Mouse (Mus musculus) erythroid progenitor cell, adult 5-6 weeks (primary cell): ENCODE data around the gene Grm8. TPM values are rescaled to one million over a fixed set of nuclear protein-coding genes. Genes with fewer than 3 reads are reported as not detected.
A peak's percentile ranks its signal among the peaks of the same experiment; 100 is the strongest.

Experiments used
- ATAC-seq: replicated peaks from 2 replicates; pipeline ENCODE4 v1.8.0; 2016; ENCODE audit warnings: moderate number of reproducible peaks, mild to moderate bottlenecking, moderate TSS enrichment, inconsistent platforms; ENCODE audit not compliant: poor library complexity, low FRiP score, severe bottlenecking
- total RNA-seq, 2 experiments: library from RNA; stranded (forward) in 1 of 2; stranded (reverse) in 1 of 2; fragments of 150-400 nt in 1 of 2; fragments of 186-747, 209-891 nt in 1 of 2; gene quantifications; 2 replicates each; pipeline versions ENCODE4 v1.2.3 to v1.2.4; 2015 to 2017; ENCODE audit warnings: low replicate concordance in 2 of 2

Gene Grm8
- total RNA-seq (2015; ENCODE audit: low replicate concordance): not detected in 2 replicates
- total RNA-seq (2017; ENCODE audit: low replicate concordance): not detected in 2 replicates

DNA sequence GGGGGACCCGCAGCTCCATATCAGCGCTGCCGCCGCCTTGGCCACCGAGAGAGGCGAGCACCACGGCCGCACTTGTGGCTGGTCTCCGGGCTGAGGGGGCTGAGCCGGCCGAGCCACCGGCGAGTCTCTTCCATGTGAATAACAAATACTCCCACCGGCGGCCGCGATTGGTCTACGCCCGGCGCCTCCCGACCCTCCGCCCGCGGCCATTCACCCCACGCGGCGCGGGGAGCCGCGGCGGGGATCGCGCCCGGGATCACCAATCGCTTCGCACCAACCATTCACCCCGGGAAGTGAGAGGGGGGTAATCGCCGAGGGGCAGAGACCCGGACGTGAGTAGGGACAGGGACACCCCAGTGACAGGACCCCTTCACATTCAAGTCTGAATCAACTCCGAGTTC lies at the start of gene Grm8:
TSS of gene Grm8 (minus strand) at position 178 of the 401 bp plus-strand sequence.
- ATAC-seq: no peak

DNA sequence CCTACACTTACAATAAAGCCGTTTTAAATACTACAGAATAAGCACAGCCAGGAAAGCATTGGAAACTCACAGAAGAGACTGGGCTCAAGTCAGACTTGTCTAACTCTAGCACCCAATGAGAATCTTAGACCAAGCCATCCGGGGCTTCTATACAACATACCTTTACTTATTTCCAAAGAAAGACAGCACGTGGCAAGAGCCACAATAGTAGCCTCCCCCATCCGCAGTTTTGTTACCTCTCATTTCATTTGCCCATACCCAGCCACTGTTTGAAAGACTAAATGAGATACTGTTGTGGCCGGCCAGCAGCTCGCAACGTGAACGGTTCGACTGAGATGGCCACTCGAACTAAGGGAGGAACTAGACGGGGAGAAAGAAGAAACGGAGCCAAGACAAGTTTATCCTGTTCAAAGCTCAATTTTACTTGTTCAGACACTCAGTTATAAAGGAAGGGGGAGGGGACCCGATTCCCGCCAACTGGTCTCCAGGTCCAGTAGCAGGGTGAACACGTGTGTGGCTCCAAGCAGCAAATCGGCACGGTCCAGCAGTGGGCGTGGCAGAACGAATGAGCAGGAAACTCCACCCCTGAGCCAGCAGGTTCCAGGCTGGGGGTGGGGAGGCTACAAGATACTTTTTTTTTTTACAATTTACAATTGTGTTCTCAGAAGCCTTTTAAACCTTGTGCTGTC lies 35.0 kb upstream of the Grm8 start:
- ATAC-seq: no peak

DNA sequence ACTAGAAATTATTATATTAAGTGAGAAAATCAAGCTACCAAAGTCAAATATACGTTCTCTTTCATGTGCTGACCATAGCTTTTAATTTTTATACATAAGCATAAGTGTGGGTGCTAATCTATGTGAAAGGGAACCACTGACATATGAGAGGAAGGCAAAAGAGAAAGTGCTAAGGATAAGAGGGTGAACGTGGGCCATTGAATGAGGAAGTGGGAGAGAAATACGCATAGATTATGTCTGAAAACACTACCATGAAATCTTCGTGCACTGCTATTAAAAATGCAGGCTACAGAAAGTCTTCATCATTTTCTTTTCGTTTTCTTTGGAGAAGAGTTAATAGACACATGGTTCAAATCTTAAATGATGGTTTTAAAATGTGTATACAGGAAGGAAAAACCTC lies 25.4 kb upstream of the Grm8 start:
- ATAC-seq: no peak

DNA sequence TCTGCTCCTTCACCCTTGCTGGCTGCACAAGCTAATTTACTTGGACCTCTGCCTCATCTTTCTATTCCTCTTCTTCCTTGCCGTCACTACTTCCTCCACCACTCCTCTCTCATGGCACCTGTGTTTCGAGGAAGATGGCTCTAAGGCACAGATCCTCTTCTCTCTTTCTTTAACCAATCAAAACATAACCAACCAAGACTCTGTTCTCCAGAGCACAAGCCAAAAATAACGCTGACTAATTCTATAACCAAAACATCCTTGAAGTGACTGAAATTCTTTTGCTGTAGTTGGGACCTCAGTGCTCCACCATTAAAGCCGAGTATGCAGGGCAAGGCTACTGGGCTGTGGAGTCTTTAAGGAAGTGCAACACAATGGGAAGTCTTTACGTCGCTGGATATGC lies 11.5 kb upstream of the Grm8 start:
- ATAC-seq: no peak

DNA sequence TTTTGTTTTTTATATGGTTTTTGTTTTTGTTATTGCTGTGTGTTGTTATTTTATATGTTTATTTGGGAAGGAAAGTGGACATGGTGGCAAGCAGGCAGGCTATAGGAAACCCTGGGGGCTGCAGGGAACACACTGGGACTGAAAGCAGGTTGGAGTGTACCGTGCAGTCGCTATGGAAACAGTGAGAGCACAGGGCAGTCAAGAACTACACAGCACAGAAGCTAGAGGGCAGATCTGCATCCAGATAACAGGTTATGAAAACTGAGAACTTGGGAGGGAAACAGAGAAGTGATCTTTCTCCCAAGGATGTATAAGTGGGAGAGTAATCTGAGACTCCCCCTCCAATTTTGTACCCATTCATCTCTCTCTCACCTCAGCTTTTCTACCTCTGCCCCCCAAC lies 7.4 kb upstream of the Grm8 start:
- ATAC-seq: no peak

DNA sequence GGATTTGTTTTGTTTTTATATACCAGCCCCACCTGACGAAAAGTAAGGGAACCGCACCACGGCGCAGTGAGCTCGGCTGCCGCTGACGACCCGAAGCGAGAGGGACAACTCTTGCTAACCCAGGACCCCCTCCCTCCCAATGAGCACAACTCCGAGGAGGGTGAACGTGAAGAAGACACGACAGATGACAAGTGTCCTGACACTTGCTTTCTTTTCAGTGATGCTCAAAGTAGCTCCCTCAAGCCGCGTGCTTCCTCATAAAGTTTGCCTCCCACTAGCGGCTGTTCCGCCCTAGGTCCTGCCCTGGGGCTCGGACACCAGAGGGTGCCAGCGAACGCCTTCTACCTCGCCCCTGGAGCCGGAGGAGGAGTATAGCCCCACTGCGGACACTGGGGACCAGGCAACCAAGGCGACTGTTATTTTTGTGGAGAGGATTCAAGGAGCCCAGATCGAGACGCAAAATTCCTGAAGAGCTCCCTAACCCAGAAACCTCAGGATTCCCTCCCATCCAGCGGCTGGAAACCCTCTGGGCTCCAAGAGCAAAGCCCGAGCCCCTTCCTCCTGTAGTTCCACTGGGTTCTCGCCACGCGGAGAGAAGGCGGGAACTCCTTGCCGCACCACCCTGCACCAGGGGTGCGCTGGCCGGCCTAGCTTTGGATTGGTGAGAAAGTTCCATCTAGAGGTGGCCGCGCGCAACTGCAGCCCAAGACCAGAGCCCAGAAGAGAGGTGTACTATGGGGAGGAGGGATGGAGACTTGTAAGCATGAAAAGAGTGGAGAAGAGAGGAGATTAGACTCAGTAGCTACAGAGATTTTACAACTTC lies 644 bp upstream of the Grm8 start:
- peak; percentile 87 for ATAC-seq

DNA sequence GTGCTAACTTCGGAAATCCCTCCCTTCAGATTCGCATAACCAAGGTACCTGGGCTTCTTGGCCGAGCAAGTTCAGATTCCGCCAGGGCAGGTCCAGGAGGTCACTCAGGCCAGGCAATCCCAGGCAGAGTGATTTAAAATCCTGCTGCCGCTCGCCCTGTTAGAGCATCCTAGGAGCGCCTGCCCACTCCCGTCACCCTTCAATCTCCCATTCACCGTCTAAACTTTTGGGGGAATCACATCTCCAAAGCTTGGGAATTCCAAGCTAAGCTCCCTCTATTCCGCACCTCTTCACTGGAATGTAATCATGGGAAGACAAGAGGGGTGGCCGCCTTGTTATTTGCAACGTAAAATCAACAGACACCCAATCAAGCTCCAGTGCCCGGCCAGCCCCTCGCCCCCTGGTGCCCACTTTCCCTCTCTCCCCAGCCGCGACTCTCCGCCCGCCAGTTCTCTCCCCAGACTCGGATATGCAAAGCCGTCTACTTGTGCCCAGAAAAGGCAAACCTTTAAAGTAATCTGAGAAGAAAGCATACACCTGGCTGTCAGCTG lies 652 bp downstream of the Grm8 start:
- no peak for ATAC-seq

DNA sequence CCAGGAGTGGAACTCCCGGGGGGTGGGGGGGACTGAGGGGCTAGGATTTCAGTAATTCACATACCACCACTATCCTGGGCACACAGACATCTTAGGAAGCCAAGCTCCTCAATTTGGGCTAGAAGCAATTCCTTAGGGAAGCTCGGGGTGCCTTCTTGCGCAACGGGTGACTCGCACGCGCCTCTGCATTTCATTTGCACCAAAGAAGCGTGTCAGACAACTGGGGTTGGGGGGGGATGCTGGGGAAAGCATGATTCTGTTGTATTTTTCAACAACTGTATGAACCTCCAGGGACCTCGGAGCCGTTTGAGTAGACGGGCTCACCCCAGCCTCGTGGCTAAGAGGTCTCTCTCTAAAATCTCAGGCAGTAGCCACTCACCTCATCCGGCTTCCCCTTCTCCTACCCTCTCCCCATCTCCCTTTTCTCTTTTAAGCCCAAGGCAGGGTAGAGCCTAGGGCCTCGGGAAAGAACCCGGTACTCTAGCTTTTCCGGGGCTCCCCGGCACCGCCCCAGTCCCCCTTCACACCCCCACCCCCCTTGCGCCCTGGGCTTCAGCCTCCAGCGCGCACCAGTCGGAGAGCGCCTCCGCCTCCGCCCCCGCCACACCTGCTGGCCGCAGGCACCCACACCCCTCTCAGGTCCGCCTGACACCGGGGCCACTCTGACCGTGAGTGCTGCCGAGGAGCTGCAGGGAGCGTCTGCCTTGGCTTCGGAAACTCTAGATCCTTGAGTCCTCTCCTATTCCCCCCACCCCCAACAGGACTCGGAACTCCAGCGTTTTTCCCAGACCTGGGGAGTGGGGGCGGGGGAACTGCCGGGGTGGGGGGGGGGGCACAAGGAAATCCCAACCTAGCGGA lies 1.5 kb downstream of the Grm8 start:
- ATAC-seq: no peak

DNA sequence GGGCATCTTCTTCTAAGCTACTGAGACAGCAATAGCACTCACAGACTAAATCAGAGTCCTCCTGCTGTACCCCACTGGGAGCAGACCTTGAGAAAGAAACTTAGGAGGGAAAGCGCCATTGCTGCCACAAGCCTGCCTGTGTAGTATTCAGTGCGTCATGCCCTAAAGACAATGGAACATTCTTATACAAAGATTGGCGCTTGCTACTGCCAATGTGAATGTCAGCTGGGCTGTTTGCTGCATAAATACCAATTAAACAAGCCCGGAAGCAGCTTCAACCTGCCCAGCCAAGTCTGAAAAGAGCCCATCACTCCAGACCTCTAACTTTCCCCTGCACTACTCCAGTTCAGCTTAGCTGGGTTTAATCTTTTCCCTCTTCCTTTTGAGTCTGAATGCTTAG lies 2.9 kb downstream of the Grm8 start:
- no peak for ATAC-seq

DNA sequence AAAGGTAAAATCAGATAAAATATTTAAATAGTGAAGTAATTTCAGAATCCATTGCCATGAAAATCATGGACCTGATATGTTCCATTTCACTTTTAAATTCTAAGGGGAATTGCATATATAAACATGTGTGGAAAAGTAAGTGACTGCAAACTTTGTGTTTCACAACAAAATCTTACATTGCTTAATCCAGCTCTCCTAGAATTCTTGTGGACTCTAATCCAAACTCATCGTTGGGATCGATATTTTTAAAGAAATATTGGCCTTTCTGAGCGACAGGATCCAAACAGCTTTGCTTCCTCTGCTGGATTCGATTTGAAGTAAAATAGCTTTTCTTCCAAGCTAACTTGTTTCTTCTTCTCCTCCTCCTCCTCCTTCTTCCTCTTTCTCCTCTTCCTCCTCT lies 6.1 kb downstream of the Grm8 start:
- ATAC-seq: no peak

DNA sequence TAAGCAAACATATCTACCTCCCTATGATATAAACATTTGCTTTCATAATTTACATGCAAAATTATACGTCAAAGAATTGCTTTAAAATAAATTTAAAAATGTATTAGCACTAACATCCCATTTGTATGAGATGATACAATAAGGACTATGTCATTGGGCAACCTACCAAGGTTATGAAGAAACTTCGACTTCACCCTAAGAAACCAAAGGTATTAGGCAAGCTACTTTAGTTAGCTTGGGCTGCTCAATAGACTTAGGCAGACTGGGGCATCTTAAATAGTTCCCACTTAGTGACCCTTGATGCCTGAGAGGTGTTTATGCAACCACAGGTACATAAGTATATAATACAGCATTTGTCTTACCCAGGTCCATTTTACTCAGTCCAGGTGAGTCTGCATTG lies 19.5 kb downstream of the Grm8 start:
- ATAC-seq: no peak

DNA sequence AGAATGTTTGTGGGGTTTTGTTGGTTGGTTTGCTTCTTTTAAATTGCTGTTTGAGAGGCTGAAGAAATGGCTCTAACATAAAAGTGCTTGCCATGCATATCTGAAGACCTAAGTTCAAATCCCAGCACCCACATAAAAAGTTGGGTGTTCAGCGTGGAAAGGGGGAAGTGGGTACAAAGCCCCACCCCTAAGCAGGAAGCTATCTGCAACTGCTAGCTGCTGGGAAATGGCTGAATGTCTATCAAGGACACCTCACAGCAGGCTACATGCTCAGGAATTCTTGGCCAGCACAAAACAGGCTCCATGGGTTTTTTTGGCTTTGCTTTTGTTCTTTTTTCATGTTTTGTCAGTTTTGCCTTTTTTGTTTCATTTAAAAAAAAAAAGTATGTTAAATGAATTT lies 20.1 kb downstream of the Grm8 start:
- no peak for ATAC-seq

DNA sequence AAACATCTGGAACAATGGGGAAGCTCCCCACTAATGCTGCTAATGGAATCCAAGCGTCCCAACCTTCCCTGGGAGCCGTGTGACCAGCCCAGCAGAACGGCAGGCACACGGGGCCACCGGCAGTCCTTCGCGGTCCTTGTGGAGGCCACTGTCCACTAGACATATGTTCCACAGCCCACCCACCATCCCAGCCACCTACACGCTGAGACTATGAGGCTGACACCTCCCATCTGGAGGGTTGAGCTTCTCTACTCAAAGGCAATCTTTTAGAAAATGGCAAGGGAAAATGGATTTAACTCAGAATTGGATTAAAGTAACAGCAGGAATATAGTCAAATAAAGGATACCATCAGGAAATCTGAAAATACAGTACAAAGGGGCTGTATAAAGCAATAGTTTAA lies 23.4 kb downstream of the Grm8 start:
- ATAC-seq: no peak

DNA sequence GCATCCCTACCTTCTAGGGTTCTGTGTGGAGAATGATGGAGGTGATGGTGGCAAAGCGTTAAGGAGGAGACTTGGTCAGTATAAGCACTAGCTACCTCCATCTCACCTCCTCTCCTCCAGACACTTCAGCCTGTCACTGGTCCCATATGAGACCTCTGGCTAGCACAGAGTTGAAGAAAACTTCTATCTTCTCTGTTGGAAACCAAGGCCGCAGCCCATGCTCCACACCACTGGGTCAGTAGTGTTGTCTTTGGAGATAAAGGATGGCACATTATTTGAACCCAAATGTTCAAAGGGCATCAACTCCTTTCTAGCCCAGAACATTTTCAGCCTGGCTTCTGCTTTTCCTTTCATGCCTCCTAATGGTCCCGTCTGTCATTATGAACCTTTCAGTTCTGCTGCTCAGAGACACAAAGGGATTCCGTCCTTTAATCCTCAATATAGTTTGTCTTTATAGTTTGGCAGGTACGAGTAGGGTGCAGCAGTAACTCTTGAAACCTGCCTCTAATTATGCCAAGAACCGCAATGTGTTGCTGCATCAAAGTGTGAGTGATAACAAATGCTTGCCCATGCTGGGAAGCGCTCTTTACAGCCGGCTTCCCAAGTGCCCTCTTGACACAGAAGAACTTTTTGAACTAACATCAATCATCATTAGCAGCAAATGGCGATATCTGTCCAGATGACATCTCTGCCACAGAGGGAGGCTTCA lies 32.2 kb downstream of the Grm8 start:
- ATAC-seq: no peak

DNA sequence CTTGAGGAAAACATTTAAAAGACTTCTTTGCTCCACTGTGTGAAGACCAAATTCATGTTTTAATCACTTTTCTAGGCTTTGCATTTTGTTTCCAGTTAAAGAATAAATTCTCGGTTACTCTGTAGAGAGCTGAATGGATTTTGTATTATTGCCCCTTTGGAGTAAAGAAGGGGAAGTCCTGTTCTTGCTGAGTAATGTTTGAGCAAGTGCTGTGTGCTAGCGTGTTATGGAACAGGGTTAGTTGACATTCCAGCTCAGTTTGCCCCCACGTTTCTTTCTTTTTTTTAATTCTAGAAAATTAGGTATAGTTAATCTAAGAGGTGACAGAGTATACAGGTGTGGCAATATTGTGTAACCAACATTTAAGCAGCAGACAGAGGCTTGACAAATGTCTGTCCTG lies 35.0 kb downstream of the Grm8 start:
- ATAC-seq: no peak

DNA sequence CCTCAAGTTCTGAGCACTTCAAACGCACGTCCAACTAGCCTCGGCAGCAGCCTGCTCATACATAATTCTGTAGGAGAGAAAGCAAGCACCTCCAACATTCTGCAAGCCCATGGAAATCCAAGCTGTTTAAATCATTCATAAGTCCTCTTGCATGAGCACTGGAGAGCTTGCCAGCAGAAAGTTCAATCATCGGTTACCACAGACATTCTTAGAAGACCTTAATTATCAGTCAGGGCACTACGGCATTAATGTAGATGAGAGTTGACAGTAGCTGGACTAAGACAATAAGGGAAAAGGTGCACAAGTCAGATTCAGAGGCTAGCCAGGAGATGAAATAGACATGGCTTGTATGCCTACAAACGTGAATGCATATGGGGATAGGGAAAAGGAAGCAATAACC lies 42.5 kb downstream of the Grm8 start:
- no peak for ATAC-seq

DNA sequence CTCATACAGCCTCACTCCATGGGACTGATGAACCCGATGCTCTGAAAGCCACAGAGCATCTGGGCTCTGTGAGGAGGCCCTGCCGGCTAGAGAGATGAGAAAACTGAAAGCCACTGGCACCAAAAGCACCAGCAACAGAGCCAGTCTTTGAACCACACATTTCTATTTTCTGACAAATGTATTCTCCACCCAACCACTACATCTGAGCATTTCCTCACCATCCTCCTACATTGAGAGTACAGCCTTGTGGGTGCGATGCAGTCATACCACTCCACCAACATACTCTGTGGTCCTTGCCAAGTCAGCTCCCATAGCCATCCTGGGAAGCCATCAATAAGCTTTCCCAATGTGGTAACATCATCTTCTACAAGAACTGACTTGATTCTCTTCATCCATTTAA lies 43.1 kb downstream of the Grm8 start:
- ATAC-seq: no peak

DNA sequence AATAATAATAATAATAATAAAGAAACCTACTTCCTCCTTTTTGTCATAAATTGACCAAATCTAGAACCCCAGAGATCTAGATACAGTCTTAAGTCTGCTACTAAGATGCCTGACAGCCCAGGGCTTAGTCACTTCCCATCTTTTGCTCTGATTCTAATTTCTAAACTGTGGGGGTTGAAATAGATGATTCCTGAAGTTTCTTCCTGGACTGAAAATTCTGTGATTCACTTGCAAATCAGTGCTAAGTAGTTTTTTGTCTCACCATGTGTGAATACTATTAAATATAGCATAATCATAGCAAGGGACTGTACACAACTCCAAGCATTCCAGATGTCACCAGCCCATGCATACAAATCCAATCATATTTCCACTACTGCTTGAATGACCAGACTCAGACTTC lies 44.0 kb downstream of the Grm8 start:
- ATAC-seq: no peak

DNA sequence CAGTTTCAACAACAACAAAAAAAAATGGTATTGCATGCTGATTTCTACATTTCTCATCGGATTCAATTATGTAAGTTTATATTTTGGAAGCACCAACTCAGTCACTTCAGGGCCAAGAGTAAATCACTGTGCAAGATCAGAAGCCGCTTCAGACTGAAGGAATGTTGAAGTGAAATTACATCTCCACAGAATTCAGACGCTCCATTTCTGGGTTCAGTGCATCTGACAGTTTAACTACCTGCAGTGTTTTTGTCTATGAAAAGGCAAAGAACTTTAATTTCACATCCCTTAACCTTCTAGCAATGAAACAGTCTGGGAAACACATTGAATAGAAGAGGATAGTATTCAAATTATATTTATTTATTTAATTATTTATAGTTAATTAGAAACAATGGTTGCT lies 59.4 kb downstream of the Grm8 start:
- ATAC-seq: no peak

DNA sequence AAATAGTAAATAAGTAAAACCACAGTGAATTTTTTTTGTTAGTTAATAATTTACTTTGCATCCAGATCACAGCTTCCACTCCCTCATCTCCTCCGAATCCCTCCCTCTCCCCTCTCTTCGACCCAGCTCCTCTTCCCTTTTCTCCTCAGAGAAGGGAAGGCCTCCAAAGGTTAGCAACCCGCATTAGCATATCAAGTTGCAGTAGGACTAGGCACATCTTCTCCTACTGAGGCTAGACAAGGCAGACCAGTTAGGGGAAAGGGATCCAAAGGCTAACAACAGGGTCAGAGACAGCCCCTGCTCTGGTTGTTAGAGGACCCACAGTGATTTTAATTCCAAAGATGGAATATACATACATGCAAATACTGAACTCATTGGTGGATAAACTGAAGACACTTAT lies 60.5 kb downstream of the Grm8 start:
- ATAC-seq: no peak
